Mouse (Mus musculus) activated CD4-positive, CD25-positive, alpha-beta regulatory T cell, adult 4 months (primary cell): Measurements from ENCODE around the gene Gpalpp1. TPM values are rescaled to one million over a fixed set of nuclear protein-coding genes. Genes with fewer than 3 reads are reported as not detected.

ENCODE experiments used
- ATAC-seq: one replicate; pipeline ENCODE4 v1.8.0; 2017
- polyA plus RNA-seq, 2 experiments: library from polyadenylated mRNA; unstranded; fragments of 100-300 nt; shearing (Covaris generic); gene quantifications; one replicate each; pipeline ENCODE4 v1.2.1; 2017

Gene Gpalpp1
- polyA plus RNA-seq, 2 experiments from 2014 or later = 11.0 to 11.3 TPM

DNA sequence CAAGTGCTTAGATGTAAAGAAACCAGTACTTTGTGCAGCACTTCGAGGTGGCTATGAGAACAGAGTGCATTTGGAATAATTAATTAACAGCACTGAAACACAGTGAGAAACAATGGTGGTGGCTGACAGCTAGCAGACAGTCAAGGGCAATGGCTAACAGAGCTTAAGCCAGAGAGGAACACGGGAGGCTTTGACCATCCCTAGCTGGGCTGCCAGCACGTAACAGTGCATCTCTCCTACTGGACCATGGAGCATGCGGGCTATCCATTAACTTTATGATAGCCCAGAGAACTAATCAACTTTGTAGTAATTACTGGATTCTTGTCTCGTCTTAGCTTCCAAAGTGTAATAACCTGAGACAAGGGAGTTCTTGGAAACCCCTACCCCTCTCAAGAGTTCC, 12.7 kb downstream of the Gpalpp1 start:
- no peak for ATAC-seq

DNA sequence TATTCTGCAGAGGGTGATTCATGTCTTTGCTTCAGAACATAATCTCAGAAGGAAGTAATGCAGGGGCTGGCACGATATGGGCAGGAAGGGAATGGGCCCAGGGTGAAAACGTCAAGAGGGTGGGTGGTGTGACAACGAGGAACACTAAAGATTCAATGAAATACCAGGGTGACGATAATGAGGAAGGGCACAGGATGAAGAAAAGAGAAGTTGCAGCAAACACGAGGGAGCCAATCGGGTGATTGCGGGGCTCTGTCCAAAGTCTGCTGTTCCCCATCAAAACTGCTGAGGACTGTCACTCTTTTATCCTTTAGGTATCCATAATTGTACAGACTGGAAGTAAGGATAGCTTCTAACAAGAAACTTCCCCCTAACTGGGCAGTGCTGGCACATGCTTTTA, 13.3 kb downstream of the Gpalpp1 start:
- no peak for ATAC-seq

DNA sequence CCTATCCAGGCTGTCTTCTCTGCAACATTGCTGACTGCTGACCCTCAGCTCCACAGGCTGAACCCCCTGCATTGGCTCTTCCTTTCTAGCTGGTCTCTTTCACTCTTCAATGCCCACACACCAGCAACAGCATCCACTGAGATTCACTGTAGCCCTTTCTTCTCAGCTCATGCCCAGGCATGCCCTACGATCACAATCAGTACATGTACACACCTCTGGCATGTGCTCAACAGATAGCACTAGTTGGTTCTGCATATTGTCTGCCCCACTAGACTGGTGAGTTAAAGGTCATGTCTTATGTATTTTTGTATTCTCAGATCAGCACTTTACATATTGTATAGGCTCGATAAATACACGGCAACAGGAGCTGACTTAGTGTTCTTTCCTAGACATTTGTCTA, 26.4 kb downstream of the Gpalpp1 start:
- no peak for ATAC-seq

DNA sequence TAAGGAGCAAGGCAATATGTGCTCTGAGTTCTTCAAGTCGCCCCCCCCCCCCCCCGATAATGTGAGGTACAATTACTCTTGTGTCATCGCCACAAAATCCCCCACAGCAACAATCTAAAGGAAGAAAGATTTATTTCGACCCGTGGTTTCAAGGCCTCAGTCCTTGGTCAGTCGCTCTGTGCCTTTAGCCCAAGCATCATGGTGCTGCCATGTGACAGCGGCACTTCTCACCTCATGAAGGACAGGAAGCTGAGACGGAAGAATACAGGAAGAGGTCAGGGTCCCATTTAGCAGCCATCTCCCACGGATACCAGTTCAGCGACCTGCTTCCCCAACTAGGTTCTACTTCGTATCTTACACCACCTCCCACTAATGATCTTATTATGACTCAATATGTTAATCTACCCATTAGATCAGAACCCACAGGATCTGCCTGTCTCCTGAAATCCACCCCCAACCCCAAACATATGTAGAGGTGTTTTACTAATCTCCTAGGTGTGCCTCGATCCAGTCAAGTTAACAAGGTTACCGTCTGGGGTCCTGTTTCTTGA, 28.4 kb downstream of the Gpalpp1 start:
- peak; percentile 59 for ATAC-seq

DNA sequence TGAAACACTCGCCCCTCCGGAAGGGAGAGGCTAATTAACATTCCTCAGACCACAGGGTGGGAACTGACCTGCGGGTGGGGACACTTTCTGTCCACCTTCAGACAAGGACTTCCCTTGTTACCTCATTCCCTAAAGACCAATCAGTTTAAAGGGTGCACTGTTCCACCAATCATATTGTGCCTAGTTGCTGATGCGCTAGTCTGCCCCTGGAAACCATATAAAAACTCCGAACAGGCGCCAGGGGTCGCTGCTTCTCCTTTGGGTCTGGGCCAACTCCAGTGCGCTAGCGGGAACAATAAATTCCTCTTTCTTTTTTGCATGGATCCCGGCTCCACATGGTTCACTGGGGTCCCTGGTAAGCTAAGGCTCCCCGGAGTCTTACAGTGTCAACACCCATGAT, 29.1 kb downstream of the Gpalpp1 start:
- no peak for ATAC-seq

DNA sequence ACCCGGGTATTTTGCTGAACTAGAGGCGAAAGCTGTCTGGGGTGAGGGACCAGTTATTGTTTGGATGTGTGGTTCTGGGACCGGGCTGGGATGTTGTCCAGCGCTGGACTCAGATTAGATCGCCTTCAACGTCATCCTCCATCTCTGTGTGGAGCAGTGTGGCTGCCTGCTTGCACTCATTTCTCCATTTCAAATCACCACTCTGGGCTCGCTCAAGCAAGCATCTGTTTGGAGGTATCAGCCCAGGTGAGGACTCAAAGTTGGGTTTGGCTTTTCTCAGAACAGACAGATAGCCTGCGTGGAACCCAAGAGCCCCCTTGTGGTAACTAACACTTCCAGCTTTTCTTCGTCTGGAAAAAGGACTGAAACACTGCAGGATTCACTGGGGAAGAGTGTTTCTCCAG, 33.5 kb downstream of the Gpalpp1 start:
- ATAC-seq = no peak

DNA sequence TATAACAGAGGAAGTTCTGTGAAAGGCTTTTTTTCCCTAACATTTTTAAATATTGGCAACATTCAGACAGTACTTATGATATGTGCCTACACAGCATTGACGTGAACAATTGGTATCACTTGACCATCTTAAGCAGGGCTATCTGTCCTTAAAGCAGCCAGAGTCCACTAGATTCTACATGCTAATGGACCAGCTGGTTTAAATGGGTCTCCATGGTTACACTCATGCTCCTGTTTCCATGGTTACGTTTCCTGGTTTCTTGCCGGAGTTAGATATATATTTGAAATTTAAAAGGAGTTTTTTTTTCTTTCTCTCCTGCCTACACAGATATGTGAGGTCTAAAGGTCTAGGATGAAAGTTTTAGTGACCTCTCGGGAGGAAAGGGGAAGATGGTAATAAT, 34.0 kb downstream of the Gpalpp1 start:
- ATAC-seq = no peak

DNA sequence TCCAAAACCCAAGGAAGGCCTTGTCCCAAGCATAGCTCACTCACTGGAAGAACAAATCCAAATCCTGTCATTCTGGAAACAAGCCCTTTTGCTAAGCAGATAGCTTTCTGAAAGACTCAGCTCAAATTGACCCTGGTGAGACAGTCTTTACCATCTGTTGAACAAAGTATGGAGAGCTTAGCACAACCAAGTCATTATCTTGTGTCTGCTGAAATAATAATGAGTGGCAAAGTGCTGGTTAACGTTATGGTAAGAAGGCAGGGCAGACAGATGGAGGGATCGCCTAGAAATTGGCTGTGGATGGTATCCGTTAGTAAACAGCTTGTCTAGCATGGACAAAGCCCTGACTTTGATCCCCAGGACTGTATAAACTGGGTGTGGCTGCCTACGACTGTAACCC, 34.8 kb downstream of the Gpalpp1 start:
- ATAC-seq = no peak

DNA sequence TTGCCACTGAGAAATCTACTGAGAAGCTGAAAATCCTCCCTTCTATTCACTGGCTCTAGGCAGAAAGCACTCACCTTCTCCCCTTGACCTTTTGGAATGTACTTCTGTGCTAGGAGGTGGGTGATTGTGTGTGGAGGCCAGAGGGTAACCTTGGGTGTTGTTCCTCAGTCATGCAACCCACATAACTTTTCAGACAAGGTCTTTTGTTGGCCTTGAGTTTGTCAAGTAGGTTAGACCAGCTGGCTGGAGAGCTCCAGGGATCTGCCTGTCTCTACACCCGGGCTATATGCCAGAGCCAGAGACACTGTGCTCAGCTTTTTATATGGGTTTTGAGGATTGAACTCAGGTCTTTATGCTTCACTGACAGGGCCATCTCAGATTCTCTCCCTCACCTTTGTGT, 36.4 kb downstream of the Gpalpp1 start:
- no peak for ATAC-seq

DNA sequence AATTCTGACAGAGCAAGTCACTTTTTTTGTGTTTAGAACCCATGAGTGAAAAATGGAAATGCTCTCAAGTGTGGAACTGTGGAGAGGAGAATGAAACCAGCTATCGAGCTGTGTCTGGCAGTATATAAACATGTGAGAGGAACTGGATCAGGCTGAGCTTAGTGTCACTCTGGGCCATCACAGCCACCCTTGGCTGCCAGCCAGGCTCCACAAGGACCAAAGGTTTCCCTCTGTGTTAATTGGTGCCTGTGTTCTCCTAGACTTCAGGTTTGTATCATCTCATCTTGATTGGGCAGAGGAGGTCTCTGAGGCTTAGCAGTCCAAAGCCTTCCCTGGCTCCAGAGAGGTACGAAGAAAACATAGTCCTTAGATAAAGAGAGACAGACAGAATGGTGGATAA, 37.9 kb downstream of the Gpalpp1 start:
- no peak for ATAC-seq

DNA sequence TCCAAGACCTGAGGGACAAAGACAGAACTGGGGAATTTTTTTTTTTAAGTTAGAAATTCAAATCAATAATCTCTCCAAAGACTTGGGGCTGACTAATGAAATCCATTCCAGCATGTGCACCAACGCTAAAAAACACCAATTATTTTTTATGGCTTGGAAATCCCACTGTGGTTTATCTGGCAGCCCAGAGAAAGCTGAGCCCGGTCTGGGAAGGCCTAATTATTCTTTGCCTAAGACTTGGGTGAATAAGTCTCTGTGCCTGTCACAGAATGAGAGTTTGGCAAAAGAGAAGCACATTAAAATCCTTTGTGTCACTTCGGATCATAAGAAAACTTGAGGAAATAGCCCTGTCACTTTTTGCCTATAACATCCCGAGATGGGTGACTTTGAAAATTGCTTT, 41.3 kb downstream of the Gpalpp1 start:
- ATAC-seq = no peak

DNA sequence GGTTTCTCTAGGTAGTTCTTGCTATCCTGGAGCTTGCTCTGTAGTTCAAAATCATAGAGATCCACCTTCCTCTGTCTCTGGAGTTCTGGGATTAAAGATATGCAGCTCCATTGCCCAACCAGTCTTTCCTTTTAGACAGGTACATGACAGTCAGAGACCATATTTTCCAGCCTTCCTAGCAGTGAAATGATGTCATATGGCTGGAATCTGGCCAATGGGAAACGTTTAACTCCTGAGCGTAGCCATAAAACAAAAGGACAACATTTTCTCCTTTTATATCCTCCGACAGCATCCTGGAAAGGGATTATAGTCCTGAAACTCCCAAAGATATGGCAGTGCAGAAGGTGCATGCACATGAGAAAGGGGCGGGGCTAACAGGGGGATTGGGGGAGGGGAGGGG, 42.3 kb downstream of the Gpalpp1 start:
- no peak for ATAC-seq

DNA sequence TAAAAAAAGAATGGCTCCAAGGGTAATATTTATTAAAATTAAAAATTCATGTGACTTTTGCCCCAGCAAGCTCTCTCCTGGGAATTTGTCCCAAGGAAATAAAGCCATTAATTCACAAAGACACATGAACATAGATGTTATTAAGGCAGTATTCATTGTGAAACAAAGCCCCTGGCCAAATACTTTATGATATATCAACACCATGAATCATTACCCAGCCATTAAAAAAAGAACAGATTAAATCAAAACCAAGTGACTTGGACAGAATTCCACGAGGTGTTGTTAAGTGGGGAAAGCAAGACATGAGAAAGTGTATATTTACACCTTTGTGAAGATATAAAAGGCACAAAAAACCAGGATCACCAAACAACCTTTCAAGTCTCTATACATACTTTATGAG, 43.3 kb downstream of the Gpalpp1 start:
- ATAC-seq = no peak

DNA sequence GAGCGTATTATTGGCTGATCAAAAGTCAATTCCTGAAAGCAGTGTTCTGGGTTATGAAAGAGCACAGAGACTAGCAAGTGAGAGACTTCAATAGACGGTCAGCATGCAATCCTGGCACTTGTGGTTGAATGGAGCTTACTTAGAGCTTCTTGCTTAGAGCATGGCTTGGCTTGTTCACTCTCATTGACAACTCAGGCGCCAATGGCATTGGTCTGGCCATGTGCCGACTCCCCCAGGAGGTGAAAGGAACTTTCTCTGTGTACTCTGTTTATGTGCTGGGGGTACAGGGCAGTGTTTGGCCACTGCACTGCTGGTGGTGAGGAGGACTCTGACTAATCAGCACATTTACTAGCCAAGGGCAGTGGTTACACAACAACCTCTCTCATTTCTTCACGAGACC, 51.1 kb downstream of the Gpalpp1 start:
- ATAC-seq = no peak

DNA sequence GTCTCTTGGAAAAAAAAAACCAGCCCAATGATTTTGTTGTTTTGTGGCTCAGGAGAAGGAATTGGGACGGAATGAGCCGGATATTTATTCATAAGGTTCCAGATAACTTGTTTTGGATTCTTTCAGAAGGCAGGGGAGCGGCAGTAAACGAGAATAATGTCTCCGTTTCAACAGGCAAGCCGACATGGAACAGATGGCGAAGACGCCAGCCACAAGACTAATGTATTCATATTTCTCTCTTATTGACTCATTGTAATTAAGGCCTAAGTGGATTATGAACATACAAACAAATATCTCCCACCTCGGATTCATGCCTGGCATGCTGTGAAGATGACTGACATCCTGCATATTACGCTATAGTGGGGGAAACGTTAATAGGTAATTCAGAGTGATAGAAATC, 56.8 kb downstream of the Gpalpp1 start:
- ATAC-seq = no peak

DNA sequence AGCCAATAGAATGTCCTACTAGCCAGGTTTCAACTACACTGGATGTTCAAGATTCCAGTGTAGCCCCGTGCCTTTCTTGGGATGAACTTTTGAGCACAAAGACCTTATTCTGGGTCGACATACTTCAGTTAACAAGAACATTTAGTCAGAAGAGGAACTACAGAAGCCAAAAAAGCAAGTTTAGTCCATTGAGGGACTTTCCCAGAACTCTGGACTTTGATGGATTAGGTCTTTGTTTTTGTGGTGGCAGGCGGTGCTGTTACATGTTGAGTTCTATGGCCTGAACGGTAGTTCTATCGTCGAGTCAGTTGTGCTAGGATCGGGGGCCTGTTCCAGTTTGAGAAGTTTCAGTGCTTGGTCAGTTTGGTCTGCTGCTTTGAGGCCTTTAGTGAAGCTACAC, 58.6 kb downstream of the Gpalpp1 start:
- ATAC-seq = no peak

DNA sequence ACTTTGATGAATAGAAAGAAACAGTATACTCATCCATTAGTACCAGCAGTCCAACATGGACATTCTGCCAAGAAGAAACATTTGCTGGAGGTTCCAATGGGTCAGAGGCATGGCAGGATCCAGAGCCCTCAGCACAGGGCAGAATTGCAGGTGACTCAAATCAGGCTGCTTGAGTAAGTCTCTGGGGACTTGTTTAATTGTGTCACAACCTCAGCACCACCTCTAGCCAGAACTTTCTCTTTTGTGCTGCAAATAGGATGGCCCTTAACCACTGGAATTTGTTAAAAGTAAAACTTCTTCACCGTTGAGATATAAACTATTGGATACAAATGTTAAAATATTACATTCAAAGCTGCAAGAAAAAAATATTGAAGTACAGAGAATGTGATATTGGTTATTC, 64.8 kb downstream of the Gpalpp1 start:
- no peak for ATAC-seq

DNA sequence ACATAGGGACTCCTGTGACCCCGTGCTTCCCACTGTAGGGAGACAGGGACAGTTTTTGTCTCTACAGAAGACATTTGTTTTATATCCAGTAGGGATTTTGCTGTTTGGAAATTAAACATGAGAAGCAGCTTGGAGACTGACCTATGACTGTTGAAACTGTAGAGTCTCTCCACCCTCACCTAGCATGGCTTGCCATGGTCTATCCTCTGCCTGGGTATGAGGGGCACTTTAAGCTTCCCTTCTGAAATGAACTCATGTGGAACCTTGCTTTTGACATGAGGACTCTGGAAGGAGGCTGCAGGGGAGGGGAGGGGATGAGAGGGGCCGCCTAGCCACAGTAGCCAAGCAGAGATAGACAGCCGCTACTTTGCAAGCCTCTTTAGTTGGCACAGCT, 66.4 kb downstream of the Gpalpp1 start:
- ATAC-seq = no peak

DNA sequence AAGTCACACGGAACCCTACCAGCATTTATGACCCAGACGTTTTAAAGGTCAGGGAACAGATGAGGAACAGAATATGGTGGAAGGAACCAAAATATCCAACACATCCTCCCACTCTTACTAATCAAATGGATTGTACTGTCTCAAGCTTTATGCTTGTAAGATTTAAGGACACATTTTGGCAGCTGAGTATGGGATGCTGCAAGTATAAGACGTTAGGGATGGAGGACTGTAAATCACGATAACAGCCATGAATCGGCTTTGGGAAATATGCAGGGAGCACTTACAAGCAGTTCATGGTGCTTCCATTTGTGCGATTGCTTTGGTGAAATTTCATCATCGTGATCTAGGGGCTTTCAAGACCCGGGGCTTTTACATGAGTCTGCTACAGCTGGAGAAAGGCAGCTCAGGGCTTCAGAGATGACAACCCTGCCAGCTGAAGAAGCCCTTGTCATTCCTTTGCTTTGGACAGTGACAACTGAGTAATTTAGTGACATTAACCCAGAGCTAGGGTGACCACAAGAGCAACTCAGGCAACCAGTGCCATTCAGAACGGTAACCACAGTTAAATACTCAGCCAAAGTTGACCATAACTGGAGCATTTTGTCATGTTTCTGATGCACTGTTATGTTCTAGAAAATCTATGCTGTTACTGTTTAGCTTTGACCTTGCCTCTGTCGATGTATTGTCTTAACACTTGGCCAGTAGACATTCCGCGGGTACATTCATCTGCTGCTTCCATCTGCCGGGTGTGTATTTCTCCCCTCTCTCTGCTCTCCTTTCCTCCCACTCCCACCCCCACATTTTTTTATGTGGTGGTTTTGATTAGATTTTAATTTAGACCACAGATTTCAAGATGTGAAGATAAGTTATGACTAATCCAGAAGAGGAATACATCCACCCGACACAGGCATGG, 67.1 kb downstream of the Gpalpp1 start:
- no peak for ATAC-seq

Other genes with a start within 250 kb of the Gpalpp1 start
- gene Kctd4, start 155.8 kb downstream of the Gpalpp1 start, polyA plus RNA-seq = 1 to 10 TPM; 1.6 to 2.8 TPM
- gene Gtf2f2, start 99.9 kb downstream of the Gpalpp1 start, polyA plus RNA-seq = 10 to 100 TPM; 50.7 to 51.6 TPM
- 1 to 10 TPM; 7.4 to 7.6 TPM for gene Nufip1, start 131 bp upstream of the Gpalpp1 start, polyA plus RNA-seq